Mouse (Mus musculus) G1E (cell line): ENCODE data around the gene Scrn2. TPM values are rescaled to one million over a fixed set of nuclear protein-coding genes. Genes with fewer than 3 reads are reported as not detected.

ENCODE experiments used
- ATAC-seq: 2 replicates; pipeline ENCODE4 v1.8.0; 2016; ENCODE audit warnings: mild to moderate bottlenecking; ENCODE audit not compliant: insufficient number of reproducible peaks, poor library complexity, low FRiP score, severe bottlenecking; ENCODE audit errors: extremely low read depth
- DNase-seq: peaks from one replicate; pipeline ENCODE4 v3.0.0; 2012; ENCODE audit warnings: low spot score
- H3K27me3 ChIP-seq: 2 replicates; pipeline ENCODE4 v1.6.1; 2012; ENCODE audit warnings: mild to moderate bottlenecking, low read length, inconsistent platforms; ENCODE audit not compliant: insufficient read depth
- H3K36me3 ChIP-seq: replicated peaks from 2 replicates; pipeline ENCODE3; 2012; ENCODE audit warnings: mild to moderate bottlenecking, inconsistent platforms
- H3K4me1 ChIP-seq: 2 replicates; pipeline ENCODE4 v1.6.1; 2012; ENCODE audit warnings: low read depth, low read length, inconsistent platforms, mixed read lengths; ENCODE audit not compliant: insufficient read depth
- H3K4me3 ChIP-seq: 2 replicates; pipeline ENCODE4 v1.5.1; 2012; ENCODE audit warnings: low read depth, mild to moderate bottlenecking, inconsistent platforms, low read length, moderate library complexity, mixed read lengths
- H3K9me3 ChIP-seq: replicated peaks from 2 replicates; pipeline ENCODE4 v1.6.1; 2012; ENCODE audit warnings: inconsistent platforms
- CTCF ChIP-seq: IDR thresholded peaks from 2 replicates; pipeline ENCODE4 v1.5.1; 2012; ENCODE audit warnings: low read depth, low read length, inconsistent platforms, mixed read lengths
- GATA1 ChIP-seq: IDR thresholded peaks from 2 replicates; pipeline ENCODE4 v1.6.1; 2012; ENCODE audit warnings: borderline replicate concordance, low read length, inconsistent platforms, mixed read lengths
- GATA2 ChIP-seq: IDR thresholded peaks from 2 replicates; pipeline ENCODE4 v1.6.1; 2012; ENCODE audit warnings: low read depth, low read length, inconsistent platforms, borderline replicate concordance
- POLR2AphosphoS5 ChIP-seq: IDR thresholded peaks from 2 replicates; pipeline ENCODE4 v1.6.1; 2012; ENCODE audit warnings: low read depth, low read length, inconsistent platforms; ENCODE audit not compliant: insufficient replicate concordance
- TAL1 ChIP-seq: conservative IDR thresholded peaks from 2 replicates; pipeline ENCODE4 v1.6.1; 2012; ENCODE audit warnings: low read depth, low read length, inconsistent platforms, mixed read lengths
- polyA plus RNA-seq: library from polyadenylated mRNA; stranded (reverse); fragments of >175 nt; gene quantifications from 2 replicates; pipeline ENCODE4 v1.2.3, GENCODE M21; 2012
- total RNA-seq, 2 experiments: library from RNA; stranded (forward) in 1 of 2; stranded (reverse) in 1 of 2; fragments of 200-1000 nt in 1 of 2; fragments of >200 nt in 1 of 2; fragmentation: Nextera tagmentation in 1 of 2; gene quantifications; 2 replicates each; pipeline ENCODE4 v1.2.3; 2014 to 2017

The Scrn2 gene
- total and polyA plus RNA-seq, 3 experiments = 5.3 to 12.7 (median 10.5) TPM

- TF ChIP-seq POLR2AphosphoS5 (no peak), GATA2 (no peak), TAL1 (no peak), CTCF (no peak), GATA1 (no peak)
- no peak for DNase-seq
- Histone ChIP-seq H3K9me3 (no peaks in the 10 kb centered on the region), H3K4me3 (no peak overlapping the region), H3K36me3 (no peaks in the 10 kb centered on the region), H3K4me1 (peaks cover 38% of the 10 kb centered on the region), H3K27me3 (peaks cover 63% of the 10 kb centered on the region)
- ATAC-seq = no peak
These were observed 20.4 kb upstream of the Scrn2 start for GRCm38 (mm10) chr11:97009198-97009790.

- H3K36me3 ChIP-seq = no peaks in the 10 kb centered on the region
- no peak for ATAC-seq
- H3K4me1 ChIP-seq = peaks cover 16% of the 10 kb centered on the region
- TF ChIP-seq POLR2AphosphoS5 (no peak), GATA2 (no peak), TAL1 (no peak)
- H3K27me3 ChIP-seq = peaks cover 77% of the 10 kb centered on the region
- no peak within 1 kb of the TSS for H3K4me3 ChIP-seq
- H3K9me3 ChIP-seq = no peaks in the 10 kb centered on the region
- DNase-seq = no peak
These were observed 16.5 kb upstream of the Scrn2 start, which contains the start of gene Sp6 for GRCm38 (mm10) chr11:97013121-97013670. Gene Sp6 (plus strand): TSS chr11:97013394.

- Histone ChIP-seq H3K27me3 (peaks cover 79% of the 10 kb centered on the region), H3K4me1 (peaks cover 15% of the 10 kb centered on the region), H3K4me3 (no peak overlapping the region), H3K9me3 (peaks cover 6% of the 10 kb centered on the region), H3K36me3 (no peaks in the 10 kb centered on the region)
- ATAC-seq (no peak), DNase-seq (no peak)
- TF ChIP-seq POLR2AphosphoS5 = no peak
- TF ChIP-seq CTCF = no peak
- no peak for TF ChIP-seq TAL1
- no peak for TF ChIP-seq GATA1
These were observed 11.8 kb upstream of the Scrn2 start for GRCm38 (mm10) chr11:97017696-97018582.

GRCm38 (mm10) chr11:97018583-97019344, 11.0 kb upstream of the Scrn2 start:
- Histone ChIP-seq H3K4me1 (peaks cover 15% of the 10 kb centered on the region), H3K9me3 (peaks cover 6% of the 10 kb centered on the region), H3K27me3 (peaks cover 82% of the 10 kb centered on the region), H3K4me3 (no peak overlapping the region), H3K36me3 (no peaks in the 10 kb centered on the region)
- ATAC-seq (no peak), DNase-seq (no peak)
- TF ChIP-seq GATA2 = no peak
- TF ChIP-seq GATA1 = no peak
- TF ChIP-seq POLR2AphosphoS5 = no peak
- TF ChIP-seq CTCF = no peak
- no peak for TF ChIP-seq TAL1

GRCm38 (mm10) chr11:97019345-97019708, 10.4 kb upstream of the Scrn2 start:
- ATAC-seq (no peak), DNase-seq (no peak)
- Histone ChIP-seq H3K4me3 (no peak overlapping the region), H3K4me1 (peaks cover 18% of the 10 kb centered on the region), H3K36me3 (no peaks in the 10 kb centered on the region), H3K27me3 (peaks cover 85% of the 10 kb centered on the region), H3K9me3 (peaks cover 6% of the 10 kb centered on the region)
- TF ChIP-seq TAL1 (no peak), GATA2 (no peak), GATA1 (no peak), CTCF (no peak), POLR2AphosphoS5 (no peak)
